Mouse (Mus musculus) small intestine, adult 2 months (tissue): ENCODE measurements around the gene Sh3pxd2a.

Source experiments
- CTCF ChIP-seq: fragments of 200-500 bp; IDR thresholded peaks from 2 replicates; pipeline ENCODE4 v1.5.1; 2012; ENCODE audit warnings: low read depth, mild to moderate bottlenecking, control low read depth, inconsistent platforms, low read length, moderate library complexity, mixed read lengths; ENCODE audit not compliant: insufficient replicate concordance, insufficient read length; ENCODE audit errors: extremely low read depth
- POLR2A ChIP-seq: fragments of 200-500 bp; IDR thresholded peaks from 2 replicates; pipeline ENCODE4 v1.6.1; 2012; ENCODE audit warnings: low read depth, mild to moderate bottlenecking, control low read depth, inconsistent platforms, low read length, moderate library complexity

DNA sequence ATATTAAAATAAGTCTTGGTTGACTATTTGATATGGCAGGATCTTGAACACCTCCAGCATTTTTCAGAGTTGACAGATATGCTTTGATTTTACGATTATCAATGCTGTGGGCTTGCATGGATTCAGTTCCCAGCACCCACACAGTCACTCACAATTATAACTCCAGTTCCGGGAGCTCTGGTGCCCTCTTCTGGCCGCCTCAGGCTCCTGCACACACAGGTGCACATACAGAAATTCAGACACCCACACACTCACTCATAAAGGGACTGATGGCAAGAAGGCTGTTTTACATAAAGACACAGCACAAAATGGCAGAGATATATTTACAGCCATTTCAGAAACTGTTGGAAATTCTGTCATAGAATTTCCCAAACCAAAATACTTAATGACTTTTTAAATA lies 25.0 kb upstream of the Sh3pxd2a start:
- TF ChIP-seq CTCF, result no peak
- no peak for TF ChIP-seq POLR2A
